Mouse (Mus musculus) myocyte (in vitro differentiated cells): Measurements from ENCODE around the gene Snrnp70. TPM values are rescaled to one million over a fixed set of nuclear protein-coding genes. Genes with fewer than 3 reads are reported as not detected.

Experiments used
- H3K27me3 ChIP-seq: one replicate; pipeline ENCODE4 v1.6.1; 2011; ENCODE audit not compliant: control insufficient read depth, insufficient read depth, insufficient read length
- H3K36me3 ChIP-seq: one replicate; pipeline ENCODE4 v1.6.1; 2011; ENCODE audit not compliant: control insufficient read depth, insufficient read depth
- H3K4me2 ChIP-seq: one replicate; pipeline ENCODE4 v1.6.1; 2011; ENCODE audit warnings: low read depth, control low read depth
- H3K4me3 ChIP-seq: one replicate; pipeline ENCODE4 v1.5.1; 2011; ENCODE audit warnings: mild to moderate bottlenecking, control low read depth, moderate library complexity
- H3K79me2 ChIP-seq: one replicate; pipeline ENCODE4 v1.6.1; 2011; ENCODE audit not compliant: control insufficient read depth, insufficient read depth
- H3ac ChIP-seq: one replicate; pipeline ENCODE4 v1.6.1; 2011; ENCODE audit not compliant: control insufficient read depth, insufficient read length
- CEBPB ChIP-seq: IDR thresholded peaks from 2 replicates; pipeline ENCODE4 v1.6.1; 2011; ENCODE audit warnings: mild to moderate bottlenecking, moderate library complexity; ENCODE audit not compliant: poor library complexity, insufficient read depth, severe bottlenecking
- E2F4 ChIP-seq: IDR thresholded peaks from one replicate; pipeline ENCODE4 v1.6.1; 2011; ENCODE audit warnings: mild to moderate bottlenecking, control low read depth, moderate library complexity; ENCODE audit not compliant: insufficient read depth
- MAX ChIP-seq: IDR thresholded peaks from one replicate; pipeline ENCODE4 v1.6.1; 2011; ENCODE audit warnings: low read depth, mild to moderate bottlenecking, control low read depth
- MYOD1 ChIP-seq, 3 experiments: IDR thresholded peaks; one replicate each; pipeline ENCODE4 v1.6.1; 2011; ENCODE audit warnings: control low read depth in 2 of 3, low read depth in 2 of 3, mild to moderate bottlenecking in 2 of 3, moderate library complexity in 1 of 3; ENCODE audit not compliant: insufficient read length in 2 of 3, control insufficient read depth in 1 of 3
- MYOG ChIP-seq, 3 experiments: IDR thresholded peaks; one replicate each; pipeline ENCODE4 v1.6.1; 2011; ENCODE audit warnings: control low read depth in 2 of 3, low read depth in 2 of 3, mild to moderate bottlenecking in 2 of 3; ENCODE audit not compliant: insufficient read length in 2 of 3, control insufficient read depth in 1 of 3, insufficient read depth in 1 of 3
- POLR2A ChIP-seq: IDR thresholded peaks from one replicate; pipeline ENCODE4 v1.6.1; 2011; ENCODE audit warnings: low read depth, mild to moderate bottlenecking, control low read depth, moderate library complexity; ENCODE audit not compliant: insufficient read length
- POLR2AphosphoS2 ChIP-seq: IDR thresholded peaks from one replicate; pipeline ENCODE4 v1.6.1; 2011; ENCODE audit warnings: low read depth, control low read depth; ENCODE audit not compliant: insufficient read length
- REST ChIP-seq: IDR thresholded peaks from one replicate; pipeline ENCODE4 v1.6.1; 2011; ENCODE audit warnings: mild to moderate bottlenecking, control low read depth, moderate library complexity; ENCODE audit not compliant: insufficient read depth, insufficient read length
- SRF ChIP-seq: IDR thresholded peaks from one replicate; pipeline ENCODE4 v1.6.1; 2011; ENCODE audit warnings: low read depth; ENCODE audit not compliant: control insufficient read depth, insufficient read length
- TCF12 ChIP-seq: IDR thresholded peaks from one replicate; pipeline ENCODE4 v1.6.1; 2011; ENCODE audit warnings: mild to moderate bottlenecking, control low read depth; ENCODE audit not compliant: poor library complexity, insufficient read depth, severe bottlenecking
- TCF3 ChIP-seq: IDR thresholded peaks from one replicate; pipeline ENCODE4 v1.6.1; 2011; ENCODE audit warnings: low read depth, control low read depth; ENCODE audit not compliant: insufficient read length
- USF1 ChIP-seq: IDR thresholded peaks from one replicate; pipeline ENCODE4 v1.6.1; 2011; ENCODE audit warnings: low read depth, mild to moderate bottlenecking, control low read depth, moderate library complexity
- polyA plus RNA-seq: library from polyadenylated mRNA; unstranded; fragments of >200 nt; fragmentation: generic; extraction: Trizol; gene quantifications from one replicate; pipeline ENCODE4 v1.2.1, GENCODE M21; 2012; ENCODE audit warnings: missing spikeins

Snrnp70 gene
- polyA plus RNA-seq, 1 experiment, result 189 TPM

DNA sequence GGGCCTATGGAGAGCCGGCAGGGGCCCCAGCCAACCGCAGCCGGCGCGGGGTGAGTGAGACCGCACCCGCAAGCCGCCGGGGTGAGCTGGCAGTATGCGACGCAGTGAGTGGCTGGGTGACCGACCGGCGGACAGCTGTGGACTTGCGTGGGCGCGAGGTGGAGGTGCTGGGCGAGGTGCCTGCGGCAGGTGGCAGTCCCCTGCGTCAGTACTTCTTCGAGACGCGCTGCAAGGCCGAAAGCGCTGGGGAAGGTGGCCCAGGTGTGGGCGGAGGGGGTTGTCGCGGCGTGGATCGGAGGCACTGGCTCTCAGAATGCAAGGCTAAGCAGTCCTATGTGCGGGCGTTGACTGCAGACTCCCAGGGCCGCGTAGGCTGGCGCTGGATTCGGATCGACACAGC, 20.1 kb upstream of the Snrnp70 start:
- no peak for TF ChIP-seq MAX
- peak in 2 of 3 experiments; percentile 76 to 98 for TF ChIP-seq MYOD1 (IDR thresholded peaks at IDR 0.05; ENCODE audit: control insufficient read depth in 1 of 3, insufficient read length in 2 of 3, low read depth in 2 of 3)
- TF ChIP-seq TCF12, result no peak
- TF ChIP-seq TCF3, result peak; percentile 27
- TF ChIP-seq MYOG (IDR thresholded peaks at IDR 0.05; ENCODE audit: control insufficient read depth in 1 of 3, insufficient read depth in 1 of 3, insufficient read length in 2 of 3, low read depth in 2 of 3), result peak in 2 of 3 experiments; percentile 95 to 96
- peaks cover 14% of the 10 kb centered on the region for H3K27me3 ChIP-seq

DNA sequence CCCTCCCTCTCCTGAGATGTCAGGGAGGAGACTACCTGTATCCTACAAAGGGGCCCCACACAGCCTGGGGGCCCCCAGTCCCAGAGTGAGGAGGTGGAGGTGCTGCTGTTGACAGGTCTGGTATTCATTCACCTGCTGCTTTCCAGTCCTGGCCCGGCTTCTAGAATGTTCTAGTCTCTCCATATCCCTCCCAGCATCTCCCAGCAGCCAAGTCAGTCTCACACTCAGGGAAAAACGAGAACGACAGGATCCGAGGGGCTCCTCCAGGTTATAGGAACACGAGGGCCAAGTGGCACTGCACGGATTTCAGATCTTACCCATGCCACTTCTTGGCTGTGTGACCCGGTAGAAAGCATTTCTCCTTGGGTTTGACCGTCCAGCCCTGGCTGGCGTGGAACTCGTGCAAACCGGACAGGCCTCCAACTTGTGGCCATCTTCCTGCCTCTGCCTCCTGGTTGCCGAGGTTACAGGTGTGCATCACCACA, 19.2 kb upstream of the Snrnp70 start:
- Histone ChIP-seq H3K79me2 (no peaks in the 10 kb centered on the region), H3K4me3 (peak overlapping the region; percentile 3), H3ac (no peak overlapping the region), H3K27me3 (peaks cover 14% of the 10 kb centered on the region), H3K4me2 (peak overlapping the region; percentile 9), H3K36me3 (no peaks in the 10 kb centered on the region)
- TF ChIP-seq POLR2A (no peak), CEBPB (no peak), MAX (no peak), REST (no peak), USF1 (no peak), E2F4 (no peak), MYOG (IDR thresholded peaks at IDR 0.05; ENCODE audit: control insufficient read depth in 1 of 3, insufficient read depth in 1 of 3, insufficient read length in 2 of 3, low read depth in 2 of 3) (no peak), POLR2AphosphoS2 (no peak), SRF (no peak), TCF12 (no peak), MYOD1 (IDR thresholded peaks at IDR 0.05; ENCODE audit: control insufficient read depth in 1 of 3, insufficient read length in 2 of 3, low read depth in 2 of 3) (no peak), TCF3 (no peak)

More for the DNA sequence above, 20.1 kb upstream of the Snrnp70 start:
- Histone ChIP-seq H3K36me3 (no peaks in the 10 kb centered on the region), H3ac (no peak overlapping the region), H3K4me3 (no peak overlapping the region), H3K4me2 (peak overlapping the region; percentile 34), H3K79me2 (no peaks in the 10 kb centered on the region)

DNA sequence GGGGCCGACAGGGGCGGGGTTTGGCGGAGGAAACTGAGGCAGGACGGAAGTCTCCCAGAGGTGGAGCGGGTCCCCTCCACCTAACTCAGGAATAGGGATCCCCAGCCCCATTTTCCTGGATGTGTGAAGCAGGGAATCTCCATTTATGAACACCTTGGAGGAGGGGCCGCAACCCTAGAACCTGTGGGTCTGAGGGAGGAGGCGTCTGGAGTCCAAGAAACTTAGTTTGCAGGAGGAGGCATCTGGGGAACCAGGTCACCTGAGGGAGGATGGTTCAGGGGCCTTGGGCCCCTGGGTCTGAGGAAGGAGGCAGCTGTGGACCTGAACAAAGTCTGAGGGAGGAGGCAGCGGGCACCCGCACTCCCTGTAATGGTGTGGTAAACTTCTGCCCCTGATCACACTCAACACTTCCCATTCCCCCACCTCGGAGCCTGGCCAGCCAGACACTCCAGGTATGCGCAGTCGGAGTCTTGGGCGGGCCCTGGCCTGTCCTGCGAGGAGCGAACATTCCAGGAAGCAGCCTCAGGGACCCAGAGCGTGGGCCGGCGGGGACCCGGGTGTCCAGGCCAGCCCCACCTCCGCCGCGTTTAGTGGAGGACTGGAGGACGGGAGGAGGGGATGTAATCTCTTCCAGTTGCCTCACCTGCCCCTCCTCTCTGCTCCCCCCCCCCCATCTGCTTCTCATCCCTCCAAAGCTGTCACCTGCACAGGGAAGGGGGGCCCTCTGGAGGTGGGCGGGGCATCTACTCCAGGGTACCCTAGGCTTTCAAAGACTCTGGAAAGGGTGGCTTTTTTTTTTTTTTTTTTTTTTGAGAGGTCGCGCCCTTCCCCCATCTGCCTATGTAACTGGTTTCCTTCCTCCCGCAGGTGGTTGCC, 18.6 kb upstream of the Snrnp70 start:
- H3ac ChIP-seq, result peak overlapping the region; percentile 15
- H3K79me2 ChIP-seq, result no peaks in the 10 kb centered on the region
- peak overlapping the region; percentile 96 for H3K4me2 ChIP-seq
- TF ChIP-seq REST, result no peak
- TF ChIP-seq USF1, result no peak
- no peak for TF ChIP-seq TCF12
- TF ChIP-seq MYOG (IDR thresholded peaks at IDR 0.05; ENCODE audit: control insufficient read depth in 1 of 3, insufficient read depth in 1 of 3, insufficient read length in 2 of 3, low read depth in 2 of 3), result no peak
- no peak for TF ChIP-seq TCF3
- peaks cover 21% of the 10 kb centered on the region for H3K27me3 ChIP-seq
- no peaks in the 10 kb centered on the region for H3K36me3 ChIP-seq
- peak overlapping the region; percentile 3 for H3K4me3 ChIP-seq

DNA sequence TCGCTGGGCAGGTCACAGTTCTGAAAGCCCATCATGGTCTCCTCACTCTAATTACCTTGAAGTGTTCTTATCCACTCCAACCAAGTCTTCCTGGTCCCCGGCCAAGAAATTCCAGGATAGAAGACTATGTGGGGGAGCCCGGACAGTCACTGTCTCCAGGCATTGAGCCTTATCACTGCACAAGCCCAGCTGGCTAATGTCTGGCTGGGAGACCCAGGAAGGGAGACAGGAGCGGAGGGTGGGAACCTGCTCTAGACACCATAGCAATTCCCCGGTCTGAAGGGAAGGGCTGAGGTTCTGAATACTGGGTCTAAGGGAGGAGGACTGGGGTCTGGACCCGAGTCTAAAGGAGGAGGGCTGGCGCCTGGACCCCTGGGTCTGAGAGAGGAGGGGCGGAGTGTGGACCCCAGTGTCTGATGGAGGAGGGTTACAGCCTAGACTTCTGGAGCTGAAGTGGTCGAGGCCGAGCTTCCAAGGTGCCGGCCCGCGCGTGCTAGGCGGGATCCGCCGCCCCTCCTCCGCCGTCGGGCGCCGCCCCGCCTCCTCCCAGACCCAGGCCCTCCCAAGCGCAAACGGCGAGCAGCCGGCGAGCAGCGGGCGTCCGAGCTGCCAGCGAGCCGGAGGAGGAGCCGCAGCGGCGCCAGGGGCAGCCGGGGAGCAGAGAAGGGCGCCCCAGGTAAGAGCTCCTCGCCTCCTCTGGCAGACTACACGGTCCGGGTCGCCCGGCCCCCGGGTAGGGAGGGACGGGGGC, 17.7 kb upstream of the Snrnp70 start, which contains the start of gene Ntf5:
TSS of gene Ntf5 (plus strand) at position 583 of the 751 bp plus-strand sequence.
- Histone ChIP-seq H3K4me2 (peak within 1 kb of the TSS; percentile 96), H3K36me3 (no peaks in the 10 kb centered on the region), H3K79me2 (no peaks in the 10 kb centered on the region), H3ac (peak within 1 kb of the TSS; percentile 15), H3K27me3 (peaks cover 25% of the 10 kb centered on the region), H3K4me3 (peak within 1 kb of the TSS; percentile 3)
- TF ChIP-seq REST (no peak), MYOG (IDR thresholded peaks at IDR 0.05; ENCODE audit: control insufficient read depth in 1 of 3, insufficient read depth in 1 of 3, insufficient read length in 2 of 3, low read depth in 2 of 3) (no peak), SRF (no peak), E2F4 (no peak), MYOD1 (IDR thresholded peaks at IDR 0.05; ENCODE audit: control insufficient read depth in 1 of 3, insufficient read length in 2 of 3, low read depth in 2 of 3) (no peak), TCF12 (no peak), USF1 (no peak), POLR2A (no peak), TCF3 (no peak), CEBPB (no peak), MAX (no peak), POLR2AphosphoS2 (no peak)
